22 mouse cellular contexts compared by ENCODE assay signal in genomic region chr8:119566367-119566766, GRCm38 (mm10). TPM values are rescaled to one million over a fixed set of nuclear protein-coding genes. Genes with fewer than 3 reads are reported as not detected.
"Had no signal": no experiment of that assay in that cellular context is flagged by ENCODE, and none has a peak within 500 bp of the region (broad histone marks: within the 10 kb centered on the region; RNA-seq: fewer than 3 reads in every experiment).

No protein-coding gene starts in this region.

- H3K4me1 ChIP-seq: limb, embryonic 12.5 days; limb, embryonic 15.5 days; midbrain, embryonic 12.5 days; midbrain, embryonic 15.5 days; neural tube, embryonic 13.5 days had no signal

- H3K4me3 ChIP-seq: limb, embryonic 12.5 days; limb, embryonic 15.5 days; midbrain, embryonic 12.5 days; midbrain, embryonic 15.5 days; myocyte; neural tube, embryonic 13.5 days had no signal

- H3K9me3 ChIP-seq: limb, embryonic 12.5 days; limb, embryonic 15.5 days; midbrain, embryonic 12.5 days; midbrain, embryonic 15.5 days; neural tube, embryonic 13.5 days had no signal

- H3K9ac ChIP-seq: limb, embryonic 12.5 days; limb, embryonic 15.5 days; liver, embryonic 14.5 days; liver, postnatal 0 days; lung, embryonic 14.5 days; midbrain, embryonic 12.5 days; midbrain, embryonic 15.5 days; neural tube, embryonic 13.5 days had no signal

- H3K27me3 ChIP-seq: limb, embryonic 12.5 days; limb, embryonic 15.5 days; midbrain, embryonic 12.5 days; midbrain, embryonic 15.5 days; neural tube, embryonic 13.5 days had no signal

- DNase-seq: kidney, adult 18-20 months; kidney, adult 9 months; kidney, postnatal 14 days; kidney, postnatal 4 days; liver, postnatal 0 days; lung, embryonic 14.5 days; thymus, postnatal 36 days had no signal

- H3K27ac ChIP-seq: limb, embryonic 12.5 days; limb, embryonic 15.5 days; liver, embryonic 14.5 days; macrophage; midbrain, embryonic 12.5 days; midbrain, embryonic 15.5 days; neural tube, embryonic 13.5 days had no signal

RNA-seq across cellular contexts. Expression of gene Dnaaf1, which starts 8.7 kb away (rescaled TPM):
- total RNA-seq: left cerebral cortex, postnatal 10 days; megakaryocyte, adult 5-6 weeks; monocyte, adult 5-6 weeks; neutrophil, adult 5-6 weeks had no signal
- polyA plus RNA-seq: limb, embryonic 12.5 days; liver, postnatal 0 days; lung, embryonic 14.5 days; macrophage; spleen, adult 2 months had no signal

RNA-seq across cellular contexts. Expression of gene Adad2, which starts 46.2 kb away (rescaled TPM):
- total RNA-seq: left cerebral cortex, postnatal 10 days; megakaryocyte, adult 5-6 weeks; monocyte, adult 5-6 weeks; neutrophil, adult 5-6 weeks had no signal
- polyA plus RNA-seq: liver, embryonic 11.5 days; liver, embryonic 14.5 days; liver, postnatal 0 days; lung, embryonic 14.5 days; lung, postnatal 0 days; macrophage; myocyte; neural tube, embryonic 13.5 days; spleen, adult 2 months had no signal
